Mouse (Mus musculus) forebrain, embryonic 14.5 days (tissue): ENCODE results near the gene Acyp1. TPM values are rescaled to one million over a fixed set of nuclear protein-coding genes. Genes with fewer than 3 reads are reported as not detected.

ENCODE experiments used
- ATAC-seq: fragments of 200-750 bp; cut with Nextera tagmentation; 2 replicates; pipeline ENCODE4 v1.8.0; 2017; ENCODE audit warnings: mild to moderate bottlenecking, moderate library complexity
- DNase-seq: peaks from one replicate; pipeline ENCODE4 v3.0.0-alpha.2; 2015; ENCODE audit warnings: low spot score
- H3K27ac ChIP-seq: fragments of 300-500 bp; sonication (generic); 2 replicates; pipeline ENCODE4 v1.5.1; 2014; ENCODE audit warnings: low read depth, mild to moderate bottlenecking, control low read depth, low read length, moderate library complexity
- H3K27me3 ChIP-seq: fragments of 300-500 bp; sonication (generic); replicated peaks from 2 replicates; pipeline ENCODE4 v1.6.1; 2014; ENCODE audit warnings: low read length, control low read depth, mixed read lengths; ENCODE audit not compliant: control insufficient read depth, insufficient read depth
- H3K36me3 ChIP-seq: fragments of 300-500 bp; sonication (generic); 2 replicates; pipeline ENCODE4 v1.6.1; 2014; ENCODE audit warnings: low read length, control low read depth; ENCODE audit not compliant: control insufficient read depth, insufficient read depth
- H3K4me1 ChIP-seq: fragments of 300-500 bp; sonication (generic); 2 replicates; pipeline ENCODE4 v1.6.1; 2014; ENCODE audit warnings: antibody characterized with exemption, low read length, control low read depth; ENCODE audit not compliant: control insufficient read depth, insufficient read depth
- H3K4me2 ChIP-seq: fragments of 300-500 bp; sonication (generic); 2 replicates; pipeline ENCODE4 v1.6.1; 2014; ENCODE audit warnings: mild to moderate bottlenecking, control low read depth, low read length
- H3K4me3 ChIP-seq: fragments of 300-500 bp; sonication (generic); 2 replicates; pipeline ENCODE4 v1.5.1; 2014; ENCODE audit warnings: low read depth, low read length, control low read depth
- H3K9ac ChIP-seq: fragments of 300-500 bp; sonication (generic); 2 replicates; pipeline ENCODE4 v1.6.1; 2014; ENCODE audit warnings: mild to moderate bottlenecking, low read length, control low read depth, moderate library complexity
- H3K9me3 ChIP-seq: fragments of 300-500 bp; sonication (generic); replicated peaks from 2 replicates; pipeline ENCODE4 v1.6.1; 2016; ENCODE audit warnings: low read length, control low read depth, mixed read lengths; ENCODE audit not compliant: control insufficient read depth
- WGBS: fragments of 180-500 bp; shearing (Covaris S2); extraction: QIAGEN DNeasy Blood & Tissue Kit; methylation state at CpG from one replicate; pipeline ENCODE4 v1.1.7; 2014; 5-methylcytosine and 5-hydroxymethylcytosine counted together
- polyA plus RNA-seq: library from polyadenylated mRNA; unstranded; fragments of >200 nt; fragmentation: Nextera tagmentation; extraction: Ambion mirVana; gene quantifications from 2 replicates; pipeline ENCODE4 v1.2.1, GENCODE M21; 2014

Gene Acyp1
- polyA plus RNA-seq, 1 experiment from 2014 or later = 65.9 TPM

- ATAC-seq (no peak), DNase-seq (no peak)
- 0 out of 2 replicates have a peak, but pooled peaks cover 7% of the 10 kb centered on the region for H3K36me3 ChIP-seq
- H3K27ac ChIP-seq = no peak overlapping the region
- no peak overlapping the region for H3K9ac ChIP-seq
- H3K4me3 ChIP-seq = no peak overlapping the region
- H3K27me3 ChIP-seq = no peaks in the 10 kb centered on the region
- H3K4me1 ChIP-seq = peaks cover 7% of the 10 kb centered on the region; the same call in 1 of the 2 replicates
- no peak overlapping the region for H3K4me2 ChIP-seq
- WGBS = 97% methylated on average over 3 of the region's 3 CpGs
- H3K9me3 ChIP-seq = no peaks in the 10 kb centered on the region
Observed at GRCm38 (mm10) chr12:85266248-85266647, 22.0 kb downstream of the Acyp1 start.

GRCm38 (mm10) chr12:85264940-85265339, 23.3 kb downstream of the Acyp1 start:
- H3K9ac ChIP-seq = no peak overlapping the region
- no peak overlapping the region for H3K4me3 ChIP-seq
- 0 out of 2 replicates have a peak, but pooled peaks cover 7% of the 10 kb centered on the region for H3K36me3 ChIP-seq
- no peak for ATAC-seq
- H3K9me3 ChIP-seq = no peaks in the 10 kb centered on the region
- 64% methylated on average over 7 of the region's 7 CpGs for WGBS
- H3K27ac ChIP-seq = no peak overlapping the region
- no peak overlapping the region for H3K4me2 ChIP-seq
- DNase-seq = no peak
- peaks cover 5% of the 10 kb centered on the region; the same call in 1 of the 2 replicates for H3K4me1 ChIP-seq
- no peaks in the 10 kb centered on the region for H3K27me3 ChIP-seq

- no peaks in the 10 kb centered on the region for H3K27me3 ChIP-seq
- no peaks in the 10 kb centered on the region for H3K9me3 ChIP-seq
- ATAC-seq (peak; percentile 15; the same call in 1 of the 2 replicates), DNase-seq (peak; percentile 36)
- no peak overlapping the region for H3K4me2 ChIP-seq
- no peak overlapping the region for H3K27ac ChIP-seq
- H3K36me3 ChIP-seq = 0 out of 2 replicates have a peak, but pooled peaks cover 7% of the 10 kb centered on the region
- 75% methylated on average over 8 of the region's 8 CpGs for WGBS
- no peak overlapping the region for H3K9ac ChIP-seq
- H3K4me3 ChIP-seq = no peak overlapping the region
- peaks cover 3% of the 10 kb centered on the region; the same call in 1 of the 2 replicates for H3K4me1 ChIP-seq
Observed at GRCm38 (mm10) chr12:85264531-85264930, 23.7 kb downstream of the Acyp1 start.

GRCm38 (mm10) chr12:85263190-85263589, 25.0 kb downstream of the Acyp1 start:
- Histone ChIP-seq H3K27me3 (no peaks in the 10 kb centered on the region), H3K36me3 (no peaks in the 10 kb centered on the region), H3K4me2 (no peak overlapping the region), H3K4me3 (no peak overlapping the region), H3K27ac (no peak overlapping the region), H3K9me3 (no peaks in the 10 kb centered on the region), H3K4me1 (peaks cover 3% of the 10 kb centered on the region; the same call in 1 of the 2 replicates), H3K9ac (no peak overlapping the region)
- DNase-seq (no peak), ATAC-seq (no peak)
- 80% methylated on average over 5 of the region's 5 CpGs for WGBS

- Histone ChIP-seq H3K27ac (no peak overlapping the region), H3K36me3 (no peaks in the 10 kb centered on the region), H3K4me3 (no peak overlapping the region), H3K9ac (no peak overlapping the region), H3K4me1 (peaks cover 3% of the 10 kb centered on the region; the same call in 1 of the 2 replicates), H3K27me3 (no peaks in the 10 kb centered on the region), H3K9me3 (no peaks in the 10 kb centered on the region), H3K4me2 (no peak overlapping the region)
- DNase-seq = peak; percentile 33
- WGBS = 62% methylated on average over 10 of the region's 10 CpGs
- no peak for ATAC-seq
Observed at GRCm38 (mm10) chr12:85262489-85262888, 25.7 kb downstream of the Acyp1 start.

GRCm38 (mm10) chr12:85257008-85257639, 31.1 kb downstream of the Acyp1 start:
- Histone ChIP-seq H3K9ac (no peak overlapping the region), H3K4me3 (no peak overlapping the region), H3K27me3 (no peaks in the 10 kb centered on the region), H3K9me3 (no peaks in the 10 kb centered on the region), H3K4me2 (no peak overlapping the region), H3K4me1 (no peaks in the 10 kb centered on the region), H3K36me3 (no peaks in the 10 kb centered on the region), H3K27ac (no peak overlapping the region)
- 87% methylated on average over 7 of the region's 7 CpGs for WGBS
- DNase-seq = no peak
- ATAC-seq = no peak

GRCm38 (mm10) chr12:85256074-85256751, 32.0 kb downstream of the Acyp1 start:
- Histone ChIP-seq H3K36me3 (no peaks in the 10 kb centered on the region), H3K4me1 (no peaks in the 10 kb centered on the region), H3K27ac (no peak overlapping the region), H3K9ac (no peak overlapping the region), H3K9me3 (no peaks in the 10 kb centered on the region), H3K4me3 (no peak overlapping the region), H3K27me3 (no peaks in the 10 kb centered on the region), H3K4me2 (no peak overlapping the region)
- ATAC-seq = no peak
- 80% methylated on average over 7 of the region's 7 CpGs for WGBS
- DNase-seq = no peak

- DNase-seq = no peak
- Histone ChIP-seq H3K4me2 (no peak overlapping the region), H3K4me3 (no peak overlapping the region), H3K9me3 (0 out of 2 replicates have a peak, but pooled peaks cover 2% of the 10 kb centered on the region), H3K27me3 (no peaks in the 10 kb centered on the region), H3K27ac (no peak overlapping the region), H3K9ac (no peak overlapping the region), H3K36me3 (peaks cover under 1% of the 10 kb centered on the region; the same call in 1 of the 2 replicates), H3K4me1 (no peaks in the 10 kb centered on the region)
- 90% methylated on average over 3 of the region's 3 CpGs for whole genome bisulfite sequencing
- no peak for ATAC-seq
Observed at GRCm38 (mm10) chr12:85252083-85252482, 36.2 kb downstream of the Acyp1 start.

GRCm38 (mm10) chr12:85237553-85237952, 50.7 kb downstream of the Acyp1 start:
- WGBS = 86% methylated on average over 5 of the region's 5 CpGs
- no peaks in the 10 kb centered on the region for H3K27me3 ChIP-seq
- no peak overlapping the region for H3K4me2 ChIP-seq
- ATAC-seq (no peak), DNase-seq (no peak)
- no peaks in the 10 kb centered on the region; the same call in 1 of the 2 replicates for H3K36me3 ChIP-seq
- H3K27ac ChIP-seq = no peak overlapping the region
- H3K9ac ChIP-seq = no peak overlapping the region
- no peak overlapping the region for H3K4me3 ChIP-seq
- H3K4me1 ChIP-seq = no peaks in the 10 kb centered on the region
- no peaks in the 10 kb centered on the region for H3K9me3 ChIP-seq
